Mouse (Mus musculus): ENCODE data around the gene Neurl3. TPM values are rescaled to one million over a fixed set of nuclear protein-coding genes. Genes with fewer than 3 reads are reported as not detected.

Neurl3 gene
- total and polyA plus RNA-seq, 3 experiments = 0.92 to 3.3 TPM; not detected in 1

DNA sequence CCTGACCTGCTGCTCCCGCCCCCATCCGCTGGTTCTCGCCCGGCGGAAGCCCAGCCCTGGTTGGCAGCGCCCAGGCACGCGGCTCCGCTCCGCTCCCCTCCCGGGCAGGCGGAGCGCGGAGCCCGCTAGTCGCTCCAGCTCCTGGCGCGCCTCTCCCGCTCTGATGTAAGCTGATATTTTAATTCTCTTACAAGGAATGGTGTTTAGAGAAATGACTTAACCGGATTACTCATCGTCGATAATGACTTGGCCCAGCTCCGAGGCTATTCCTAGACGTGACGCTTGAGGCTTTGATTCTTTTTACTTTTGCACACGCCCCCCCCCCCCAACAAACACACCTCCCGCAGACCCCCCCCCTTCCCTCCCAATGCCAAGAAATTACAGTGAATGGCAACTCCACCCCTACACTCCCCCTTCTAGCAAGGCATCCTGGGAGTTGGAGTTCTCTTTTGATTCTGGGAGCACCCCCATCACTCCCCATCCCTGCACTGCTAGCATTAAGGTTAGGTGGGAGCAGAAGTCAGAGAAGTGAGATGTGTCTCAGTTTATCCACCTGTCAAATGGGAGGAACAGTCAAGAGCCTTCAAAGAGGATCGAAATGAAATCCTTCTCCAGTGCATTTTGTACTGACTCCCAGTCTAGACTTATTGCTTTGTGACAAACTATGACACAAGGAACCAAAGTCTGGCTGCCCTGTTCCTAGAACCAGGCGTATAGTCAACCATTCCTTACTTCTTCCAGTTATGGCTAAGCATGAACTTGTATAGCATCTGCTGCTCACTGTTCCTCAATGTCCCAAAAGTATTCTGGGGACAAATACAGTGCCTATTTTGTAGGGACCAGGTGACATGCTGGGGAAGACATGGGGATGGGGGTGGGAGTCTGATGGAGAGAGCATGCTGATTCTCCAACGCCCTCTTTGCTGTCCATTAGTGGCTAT lies 29.2 kb upstream of the Neurl3 start:
- no peak for DNase-seq (ENCODE audit: low read depth, low spot score)
- H3K4me1 ChIP-seq (ENCODE audit: control insufficient read depth in 1 of 2, insufficient read depth in 2 of 2, low read length in 2 of 2) = peaks cover 0 to 8% of the 10 kb centered on the region in 2 experiments; a peak in 3 of 4 replicates
- peaks cover 0 to 1% of the 10 kb centered on the region in 2 experiments; a peak in 2 of 4 replicates for H3K27me3 ChIP-seq (ENCODE audit: control insufficient read depth in 1 of 2, insufficient read depth in 2 of 2, low read length in 2 of 2)
- H3K9ac ChIP-seq (ENCODE audit: control insufficient read depth, low read depth, low read length, poor library complexity, severe bottlenecking) = no peak overlapping the region
- H3K36me3 ChIP-seq (ENCODE audit: control insufficient read depth in 1 of 2, insufficient read depth in 2 of 2, low read length in 2 of 2) = peaks cover 0 to 5% of the 10 kb centered on the region in 2 experiments; a peak in 2 of 4 replicates
- H3K9me3 ChIP-seq (replicated peaks; ENCODE audit: insufficient read depth, low read length) = no peaks in the 10 kb centered on the region
- no peak for TF ChIP-seq SMC3 (IDR thresholded peaks at IDR 0.05; ENCODE audit: low read depth, low read length)
- no peak for TF ChIP-seq CHD1 (IDR thresholded peaks at IDR 0.05; ENCODE audit: low read depth, low read length)
- TF ChIP-seq KAT2A (conservative IDR thresholded peaks at IDR 0.05; ENCODE audit: low read depth, low read length) = no peak
- TF ChIP-seq MXI1 (IDR thresholded peaks at IDR 0.05; ENCODE audit: low read depth, low read length) = no peak
- no peak for TF ChIP-seq MYB (IDR thresholded peaks at IDR 0.05; ENCODE audit: low read depth, low read length)
- TF ChIP-seq SIN3A (IDR thresholded peaks at IDR 0.05; ENCODE audit: low read length) = no peak
- no peak for TF ChIP-seq JUND (IDR thresholded peaks at IDR 0.05; ENCODE audit: low read depth, low read length)
- no peak for TF ChIP-seq MYC (IDR thresholded peaks at IDR 0.05; ENCODE audit: low read depth, low read length)
- no peak for TF ChIP-seq E2F4 (IDR thresholded peaks at IDR 0.05; ENCODE audit: borderline replicate concordance, low read depth, low read length)
- TF ChIP-seq GATA1 (IDR thresholded peaks at IDR 0.05; ENCODE audit: low read depth, low read length) = no peak
- no peak for TF ChIP-seq RCOR1 (IDR thresholded peaks at IDR 0.05; ENCODE audit: low read depth, low read length)
- no peak for TF ChIP-seq EP300 (IDR thresholded peaks at IDR 0.05; ENCODE audit: low read depth in 1 of 2, low read length in 2 of 2)
- no peak for TF ChIP-seq CTCF (IDR thresholded peaks at IDR 0.05 in 2 of 3, conservative IDR thresholded peaks at IDR 0.05 in 1 of 3; ENCODE audit: control insufficient read depth in 1 of 3, insufficient read depth in 1 of 3, low read depth in 2 of 3, low read length in 3 of 3, poor library complexity in 1 of 3, severe bottlenecking in 1 of 3)
- TF ChIP-seq USF2 (IDR thresholded peaks at IDR 0.05; ENCODE audit: borderline replicate concordance in 1 of 2, insufficient read depth in 1 of 2, low read depth in 1 of 2, low read length in 2 of 2) = no peak
- TF ChIP-seq TCF12 (IDR thresholded peaks at IDR 0.05; ENCODE audit: low read depth, low read length) = no peak
- no peak for TF ChIP-seq ZC3H11A (IDR thresholded peaks at IDR 0.05; ENCODE audit: low read depth, low read length)
- H3K79me2 ChIP-seq (ENCODE audit: control insufficient read depth, insufficient read depth, low read length, poor library complexity) = no peaks in the 10 kb centered on the region; the same call in 1 of the 2 replicates
- no peak overlapping the region for H3K4me3 ChIP-seq (ENCODE audit: control insufficient read depth in 1 of 2, insufficient read depth in 1 of 2, low read depth in 2 of 2, low read length in 2 of 2)
- H3K27ac ChIP-seq (ENCODE audit: control insufficient read depth, low read depth, low read length) = no peak overlapping the region

DNA sequence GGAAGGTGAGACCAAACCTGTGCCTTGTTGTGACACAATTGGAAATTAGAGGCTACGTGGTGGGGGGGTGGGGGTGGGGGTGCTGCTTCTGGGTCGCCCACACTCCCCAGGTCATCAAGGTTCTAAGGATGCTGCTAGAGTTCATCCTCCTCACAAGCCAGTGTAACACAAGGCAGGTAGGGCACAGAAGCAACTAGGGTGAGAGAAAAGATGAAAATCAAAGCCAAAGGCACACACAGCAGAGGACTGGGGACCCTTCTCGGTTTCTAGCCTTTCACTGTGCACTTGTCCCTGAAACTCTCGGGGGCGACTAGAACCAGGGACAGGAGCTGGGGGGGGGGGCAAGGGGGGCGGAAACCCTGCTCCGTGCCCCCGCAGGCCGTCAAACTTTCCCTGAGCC lies 28.5 kb upstream of the Neurl3 start:
- Histone ChIP-seq H3K4me3 (ENCODE audit: control insufficient read depth in 1 of 2, insufficient read depth in 1 of 2, low read depth in 2 of 2, low read length in 2 of 2) (no peak overlapping the region), H3K27me3 (ENCODE audit: control insufficient read depth in 1 of 2, insufficient read depth in 2 of 2, low read length in 2 of 2) (peaks cover 0 to 1% of the 10 kb centered on the region in 2 experiments; a peak in 2 of 4 replicates), H3K4me1 (ENCODE audit: control insufficient read depth in 1 of 2, insufficient read depth in 2 of 2, low read length in 2 of 2) (peaks cover 0 to 5% of the 10 kb centered on the region in 2 experiments; a peak in 3 of 4 replicates), H3K9me3 (replicated peaks; ENCODE audit: insufficient read depth, low read length) (no peaks in the 10 kb centered on the region), H3K27ac (ENCODE audit: control insufficient read depth, low read depth, low read length) (no peak overlapping the region), H3K36me3 (ENCODE audit: control insufficient read depth in 1 of 2, insufficient read depth in 2 of 2, low read length in 2 of 2) (peaks cover 0 to 5% of the 10 kb centered on the region in 2 experiments; a peak in 2 of 4 replicates), H3K9ac (ENCODE audit: control insufficient read depth, low read depth, low read length, poor library complexity, severe bottlenecking) (no peak overlapping the region), H3K79me2 (ENCODE audit: control insufficient read depth, insufficient read depth, low read length, poor library complexity) (no peaks in the 10 kb centered on the region; the same call in 1 of the 2 replicates)
- no peak for DNase-seq (ENCODE audit: low read depth, low spot score)
- TF ChIP-seq CHD2 (IDR thresholded peaks at IDR 0.05; ENCODE audit: low read length) (no peak), EP300 (IDR thresholded peaks at IDR 0.05; ENCODE audit: low read depth in 1 of 2, low read length in 2 of 2) (no peak), USF2 (IDR thresholded peaks at IDR 0.05; ENCODE audit: borderline replicate concordance in 1 of 2, insufficient read depth in 1 of 2, low read depth in 1 of 2, low read length in 2 of 2) (no peak), POLR2AphosphoS2 (IDR thresholded peaks at IDR 0.05; ENCODE audit: low read length) (no peak), ZKSCAN1 (IDR thresholded peaks at IDR 0.05; ENCODE audit: low read depth, low read length) (no peak), HCFC1 (IDR thresholded peaks at IDR 0.05; ENCODE audit: low read depth, low read length) (no peak), RAD21 (IDR thresholded peaks at IDR 0.05; ENCODE audit: low read depth, low read length) (no peak), POLR2A (IDR thresholded peaks at IDR 0.05; ENCODE audit: control insufficient read depth in 1 of 2, insufficient read depth in 1 of 2, low read depth in 1 of 2, low read length in 2 of 2, poor library complexity in 1 of 2) (no peak), UBTF (IDR thresholded peaks at IDR 0.05; ENCODE audit: borderline replicate concordance, insufficient read depth, low read depth, low read length) (no peak), SMC3 (IDR thresholded peaks at IDR 0.05; ENCODE audit: low read depth, low read length) (no peak), MAZ (IDR thresholded peaks at IDR 0.05; ENCODE audit: low read depth, low read length) (no peak), NRF1 (IDR thresholded peaks at IDR 0.05; ENCODE audit: insufficient read depth, low read depth, low read length, poor library complexity, severe bottlenecking) (no peak), TAL1 (IDR thresholded peaks at IDR 0.05; ENCODE audit: low read length) (no peak), USF1 (IDR thresholded peaks at IDR 0.05; ENCODE audit: low read depth, low read length) (no peak), SIN3A (IDR thresholded peaks at IDR 0.05; ENCODE audit: low read length) (no peak), NELFE (IDR thresholded peaks at IDR 0.05; ENCODE audit: low read depth, low read length) (no peak), MYB (IDR thresholded peaks at IDR 0.05; ENCODE audit: low read depth, low read length) (no peak), MYC (IDR thresholded peaks at IDR 0.05; ENCODE audit: low read depth, low read length) (no peak), JUND (IDR thresholded peaks at IDR 0.05; ENCODE audit: low read depth, low read length) (no peak), E2F4 (IDR thresholded peaks at IDR 0.05; ENCODE audit: borderline replicate concordance, low read depth, low read length) (no peak)

Measured in MEL (cell line).